Mouse (Mus musculus) C2C12 (cell line): Measurements from ENCODE around the gene Lsamp. TPM values are rescaled to one million over a fixed set of nuclear protein-coding genes. Genes with fewer than 3 reads are reported as not detected.

Experiments used
- H3K27me3 ChIP-seq: one replicate; pipeline ENCODE4 v1.6.1; 2011; ENCODE audit not compliant: control insufficient read depth, insufficient read depth, insufficient read length
- H3K36me3 ChIP-seq: one replicate; pipeline ENCODE4 v1.6.1; 2011; ENCODE audit not compliant: control insufficient read depth, insufficient read depth
- H3K4me3 ChIP-seq: one replicate; pipeline ENCODE4 v1.5.1; 2011; ENCODE audit warnings: mild to moderate bottlenecking, control low read depth; ENCODE audit not compliant: poor library complexity, insufficient read depth, severe bottlenecking
- H3K79me2 ChIP-seq: one replicate; pipeline ENCODE4 v1.6.1; 2011; ENCODE audit not compliant: control insufficient read depth, insufficient read depth
- H3K79me3 ChIP-seq: one replicate; pipeline ENCODE4 v1.6.1; 2011; ENCODE audit warnings: low read depth, control low read depth
- H3ac ChIP-seq: one replicate; pipeline ENCODE3; 2011; ENCODE audit warnings: low read depth; ENCODE audit not compliant: control insufficient read depth, insufficient read length
- CEBPB ChIP-seq: IDR thresholded peaks from one replicate; pipeline ENCODE4 v1.6.1; 2011; ENCODE audit warnings: low read depth, mild to moderate bottlenecking, control low read depth, moderate library complexity
- CTCF ChIP-seq: IDR thresholded peaks from one replicate; pipeline ENCODE4 v1.5.1; 2011; ENCODE audit not compliant: control insufficient read depth, insufficient read depth, insufficient read length
- FOSL1 ChIP-seq: IDR thresholded peaks from one replicate; pipeline ENCODE4 v1.8.0; 2011; ENCODE audit warnings: mild to moderate bottlenecking, low read length; ENCODE audit not compliant: poor library complexity, insufficient read depth, severe bottlenecking
- MAX ChIP-seq: IDR thresholded peaks from one replicate; pipeline ENCODE4 v1.6.1; 2011; ENCODE audit warnings: mild to moderate bottlenecking, control low read depth
- MYOD1 ChIP-seq: IDR thresholded peaks from one replicate; pipeline ENCODE4 v1.6.1; 2011; ENCODE audit warnings: low read depth; ENCODE audit not compliant: control insufficient read depth, insufficient read length
- MYOG ChIP-seq: IDR thresholded peaks from one replicate; pipeline ENCODE4 v1.6.1; 2011; ENCODE audit not compliant: control insufficient read depth, insufficient read length; ENCODE audit errors: extremely low read depth
- USF1 ChIP-seq: IDR thresholded peaks from one replicate; pipeline ENCODE4 v1.6.1; 2011; ENCODE audit warnings: low read depth, mild to moderate bottlenecking, control low read depth, moderate library complexity
- polyA plus RNA-seq: library from polyadenylated mRNA; unstranded; fragments of >200 nt; fragmentation: generic; extraction: Trizol; gene quantifications from one replicate; pipeline ENCODE4 v1.2.1, GENCODE M21; 2012; ENCODE audit warnings: missing spikeins

Gene Lsamp
- polyA plus RNA-seq, 1 experiment: not detected

GRCm38 (mm10) chr16:41612229-41612628, 1628.1 kb downstream of the Lsamp start:
- Histone ChIP-seq H3K79me2 (no peaks in the 10 kb centered on the region), H3ac (no peak overlapping the region), H3K4me3 (no peak overlapping the region), H3K36me3 (no peaks in the 10 kb centered on the region), H3K79me3 (no peaks in the 10 kb centered on the region), H3K27me3 (no peaks in the 10 kb centered on the region)
- TF ChIP-seq USF1 (no peak), MAX (no peak)

GRCm38 (mm10) chr16:41623871-41624270, 1639.7 kb downstream of the Lsamp start:
- TF ChIP-seq MAX: no peak
- no peak for TF ChIP-seq MYOG
- TF ChIP-seq USF1: no peak
- no peak for TF ChIP-seq FOSL1
- no peak for TF ChIP-seq CTCF
- no peak for TF ChIP-seq MYOD1
- Histone ChIP-seq H3K4me3 (no peak overlapping the region), H3ac (no peak overlapping the region), H3K36me3 (no peaks in the 10 kb centered on the region), H3K79me2 (no peaks in the 10 kb centered on the region), H3K79me3 (no peaks in the 10 kb centered on the region), H3K27me3 (no peaks in the 10 kb centered on the region)

GRCm38 (mm10) chr16:41633898-41634297, 1649.7 kb downstream of the Lsamp start:
- Histone ChIP-seq H3ac (no peak overlapping the region), H3K79me3 (no peaks in the 10 kb centered on the region), H3K79me2 (no peaks in the 10 kb centered on the region), H3K36me3 (no peaks in the 10 kb centered on the region), H3K27me3 (no peaks in the 10 kb centered on the region), H3K4me3 (no peak overlapping the region)
- no peak for TF ChIP-seq MYOD1
- TF ChIP-seq MAX: no peak
- no peak for TF ChIP-seq USF1
- TF ChIP-seq FOSL1: no peak
- TF ChIP-seq CTCF: no peak
- TF ChIP-seq CEBPB: no peak

- no peaks in the 10 kb centered on the region for H3K79me2 ChIP-seq
- TF ChIP-seq CEBPB: no peak
- no peak for TF ChIP-seq MYOD1
- no peak for TF ChIP-seq MAX
- TF ChIP-seq FOSL1: no peak
- no peak for TF ChIP-seq USF1
- no peak for TF ChIP-seq CTCF
- TF ChIP-seq MYOG: no peak
These were observed 1656.7 kb downstream of the Lsamp start for GRCm38 (mm10) chr16:41640876-41641275.

GRCm38 (mm10) chr16:41653261-41653660, 1669.1 kb downstream of the Lsamp start:
- Histone ChIP-seq H3K79me3 (no peaks in the 10 kb centered on the region), H3K36me3 (no peaks in the 10 kb centered on the region), H3ac (no peak overlapping the region), H3K79me2 (no peaks in the 10 kb centered on the region), H3K4me3 (no peak overlapping the region), H3K27me3 (no peaks in the 10 kb centered on the region)
- TF ChIP-seq USF1: no peak
- TF ChIP-seq MYOD1: no peak
- TF ChIP-seq FOSL1: no peak
- TF ChIP-seq MAX: no peak
- no peak for TF ChIP-seq CTCF
- TF ChIP-seq MYOG: no peak
- no peak for TF ChIP-seq CEBPB

More at GRCm38 (mm10) chr16:41640876-41641275, 1656.7 kb downstream of the Lsamp start:
- Histone ChIP-seq H3ac (no peak overlapping the region), H3K36me3 (no peaks in the 10 kb centered on the region), H3K27me3 (no peaks in the 10 kb centered on the region), H3K4me3 (no peak overlapping the region), H3K79me3 (no peaks in the 10 kb centered on the region)

- no peaks in the 10 kb centered on the region for H3K27me3 ChIP-seq
These were observed 1690.3 kb downstream of the Lsamp start for GRCm38 (mm10) chr16:41674316-41675038.

More at GRCm38 (mm10) chr16:41674316-41675038, 1690.3 kb downstream of the Lsamp start:
- H3K79me2 ChIP-seq: no peaks in the 10 kb centered on the region
- no peaks in the 10 kb centered on the region for H3K36me3 ChIP-seq
- no peak overlapping the region for H3K4me3 ChIP-seq
- TF ChIP-seq FOSL1: no peak
- TF ChIP-seq USF1: no peak
- no peak for TF ChIP-seq CTCF
- TF ChIP-seq MYOD1: no peak
- TF ChIP-seq MYOG: no peak
- TF ChIP-seq CEBPB: no peak
- TF ChIP-seq MAX: no peak
- no peaks in the 10 kb centered on the region for H3K79me3 ChIP-seq
- H3ac ChIP-seq: no peak overlapping the region
